Comparison of ENCODE assay signal across 8 mouse cellular contexts in the genomic region with DNA sequence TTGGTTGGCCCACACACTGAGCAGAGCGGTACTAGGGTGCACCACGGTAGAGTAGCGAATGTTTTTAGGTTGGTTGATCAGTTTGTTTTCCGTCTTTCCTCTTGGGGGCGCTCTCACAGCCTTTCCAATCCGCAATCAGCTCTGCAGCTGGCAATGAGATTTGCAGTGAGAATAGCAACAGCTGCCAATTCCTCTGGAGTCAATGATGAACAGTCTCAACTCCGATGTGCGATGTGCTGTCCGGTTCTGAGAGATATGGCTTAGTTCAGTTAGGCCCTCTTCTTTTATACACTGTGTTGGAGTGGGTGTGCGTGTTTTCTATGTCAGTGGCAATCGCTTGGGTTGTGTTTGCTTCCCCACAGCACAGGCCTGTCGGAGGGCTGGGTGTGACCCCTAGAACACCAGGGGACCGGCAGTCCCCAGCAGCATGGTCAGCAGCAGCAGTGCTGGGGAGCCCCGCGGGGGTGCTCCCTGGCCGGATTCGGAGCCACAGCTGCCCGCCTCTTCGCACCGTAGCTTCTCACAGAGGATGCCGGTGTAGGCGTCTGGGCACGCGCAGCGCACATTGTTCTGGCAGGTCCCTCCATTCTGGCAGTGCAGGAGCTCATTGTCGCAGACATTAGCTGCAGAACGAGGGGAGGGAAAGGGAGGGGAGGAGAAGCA.
DNase-seq lines count a peak whose midpoint lies in the region; ATAC-seq and TF ChIP-seq lines count a peak whose summit lies in the region.

No protein-coding gene starts in this region.

- intact Hi-C loops in left cerebral cortex, adult 2 months (cut with DNase I), result loop anchor here (2.0 to 5.0 kb wide), 4 partner anchors 135 to 468 kb away; a partner anchor contains a TSS

- H3K4me3 ChIP-seq in left cerebral cortex, adult 2 months, result peak overlapping the region; percentile 52

- DNase-seq in adrenal gland, adult 8-10 months, result peak; percentile 2
- peak; percentile 73 to 78 for DNase-seq in cerebellum, postnatal 10 days
- peak; percentile 61 to 63 for DNase-seq in frontal cortex, postnatal 10 days (ENCODE audit: low spot score in 2 of 2)
- DNase-seq in induced T-regulatory cell, adult 2 months (ENCODE audit: low read depth), result peak; percentile 1
- DNase-seq in left cerebral cortex, adult 2 months (ENCODE audit: extremely low spot score in 1 of 2, low spot score in 2 of 2), result peak; percentile 67 to 72
- DNase-seq in right cerebral cortex, postnatal 25 days, result peak; percentile 78
- no peak for DNase-seq in urinary bladder, postnatal 25 days (ENCODE audit: low spot score)

- ATAC-seq in megakaryocyte-erythroid progenitor cell, adult 5-6 weeks (replicated peaks; ENCODE audit: low FRiP score, low TSS enrichment, poor library complexity, severe bottlenecking), result 0 out of 2 replicates have a peak, but pooled peaks have one; percentile 22

- H3K27ac ChIP-seq in left cerebral cortex, adult 2 months, result peak overlapping the region; percentile 37

- TF ChIP-seq CTCF in left cerebral cortex, adult 2 months (IDR thresholded peaks at IDR 0.05), result peak; percentile 64
